28 mouse cellular contexts compared by ENCODE assay signal in the genomic region with DNA sequence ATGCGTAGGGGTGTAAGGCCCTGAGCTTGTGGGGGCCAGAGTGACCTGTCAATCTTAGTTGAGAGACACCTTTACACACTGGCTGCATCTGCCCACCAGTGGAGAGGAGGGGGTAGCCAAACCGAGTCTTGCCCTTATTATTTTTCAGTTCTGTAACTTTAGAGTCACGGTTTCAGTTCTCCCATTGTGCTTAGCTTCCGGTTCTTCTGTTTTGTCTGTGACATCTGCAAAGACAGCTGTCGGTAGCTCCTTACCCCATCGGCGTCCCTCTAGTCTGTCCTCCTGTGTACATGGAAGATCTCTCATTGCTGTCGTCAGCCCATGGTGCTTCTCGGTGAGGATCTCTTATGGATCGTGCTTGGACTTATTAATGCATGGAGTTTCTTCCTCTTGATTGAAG. TPM values are rescaled to one million over a fixed set of nuclear protein-coding genes. Genes with fewer than 3 reads are reported as not detected.
DNase-seq lines count a peak whose midpoint lies in the region; ATAC-seq lines count a peak whose summit lies in the region.
"Had no signal": no experiment of that assay in that cellular context is flagged by ENCODE, and none has a peak within 500 bp of the region (broad histone marks: within the 10 kb centered on the region; RNA-seq: fewer than 3 reads in every experiment).

No protein-coding gene starts in this region.

- no peak overlapping the region for H3K4me3 ChIP-seq in heart, embryonic 10.5 days
- H3K4me3 ChIP-seq: embryonic facial prominence, embryonic 12.5 days; heart, adult 2 months; kidney, embryonic 15.5 days; layer of hippocampus, adult 2 months; liver, embryonic 12.5 days; midbrain, embryonic 13.5 days had no signal

- DNase-seq in heart, adult 11 months: peak; percentile 89
- no peak for DNase-seq in heart, embryonic 10.5 days (ENCODE audit: low spot score)
- DNase-seq in A20 (ENCODE audit: low read depth, low spot score): peak; percentile 92
- peak; percentile 10 for DNase-seq in skeletal muscle tissue, adult 2 months (ENCODE audit: low read depth, low spot score)
- DNase-seq in thymus, postnatal 36 days: no peak
- DNase-seq in adrenal gland, postnatal 36 days: no peak
- DNase-seq in testis, postnatal 14 days (ENCODE audit: low spot score): no peak
- DNase-seq: adrenal gland, adult 2 months; cerebellum, adult 9-10 months; cerebellum, postnatal 36 days; embryo, embryonic 11 days; gastrocnemius, postnatal 14 days; kidney, adult 18-20 months; kidney, postnatal 36 days; liver, postnatal 0 days; lung, postnatal 36 days; right cerebral cortex, adult 18-20 months; thymus, adult 18-20 months; thymus, postnatal 25 days had no signal

- H3K27me3 ChIP-seq in heart, embryonic 10.5 days (ENCODE audit: insufficient read depth, poor library complexity, severe bottlenecking): no peaks in the 10 kb centered on the region; the same call in 1 of the 2 replicates
- H3K27me3 ChIP-seq: embryonic facial prominence, embryonic 12.5 days; kidney, embryonic 15.5 days; liver, embryonic 12.5 days; midbrain, embryonic 13.5 days had no signal

- H3K4me1 ChIP-seq in heart, embryonic 10.5 days: 0 out of 2 replicates have a peak, but pooled peaks cover 3% of the 10 kb centered on the region
- H3K4me1 ChIP-seq: embryonic facial prominence, embryonic 12.5 days; liver, embryonic 12.5 days had no signal

- ATAC-seq in megakaryocyte, adult 5-6 weeks (ENCODE audit: poor library complexity, severe bottlenecking): peak; percentile 72
- ATAC-seq: forebrain, embryonic 14.5 days; hindbrain, embryonic 16.5 days; liver, embryonic 12.5 days; liver, postnatal 0 days; midbrain, embryonic 13.5 days had no signal

- H3K27ac ChIP-seq in heart, embryonic 10.5 days: no peak overlapping the region
- H3K27ac ChIP-seq: embryonic facial prominence, embryonic 12.5 days; heart, adult 2 months; kidney, embryonic 15.5 days; layer of hippocampus, adult 2 months; liver, embryonic 12.5 days; midbrain, embryonic 13.5 days had no signal

- no peaks in the 10 kb centered on the region for H3K9me3 ChIP-seq in heart, embryonic 10.5 days
- H3K9me3 ChIP-seq: embryonic facial prominence, embryonic 12.5 days; liver, embryonic 12.5 days had no signal

- H3K36me3 ChIP-seq in heart, embryonic 10.5 days: no peaks in the 10 kb centered on the region
- H3K36me3 ChIP-seq: embryonic facial prominence, embryonic 12.5 days; kidney, embryonic 15.5 days; liver, embryonic 12.5 days; midbrain, embryonic 13.5 days had no signal

- WGBS in heart, embryonic 10.5 days: 83% methylated on average over 10 of the region's 10 CpGs

RNA-seq across cellular contexts. Expression of a gene that starts 20.5 kb away (rescaled TPM):
- polyA plus RNA-seq in heart, embryonic 10.5 days (2016; fragmentation: Nextera tagmentation; extraction: Ambion mirVana): 13.1 and 14.9 TPM in 2 replicates
- 1.7 and 1.8 TPM in 2 replicates for total RNA-seq in megakaryocyte, adult 5-6 weeks (2015)
- total RNA-seq in megakaryocyte, adult 5-6 weeks (2017): 2.1 and 2.2 TPM in 2 replicates
- 1 to 10 TPM; 4.1 to 7.1 TPM for total RNA-seq in adrenal gland, postnatal 36 days (2021)

Comparison
In these comparisons a context has a peak if more than half of its experiments do, and no peak if none do; other contexts are left out.
1. DNase-seq: peak in heart, adult 11 months (single experiment), A20 (single experiment) and skeletal muscle tissue, adult 2 months (single experiment); none in heart, embryonic 10.5 days (single experiment), thymus, postnatal 36 days (0 of 2), adrenal gland, postnatal 36 days (0 of 2) and testis, postnatal 14 days (single experiment).